Comparison of ENCODE assay signal across 22 mouse cellular contexts in the genomic region with DNA sequence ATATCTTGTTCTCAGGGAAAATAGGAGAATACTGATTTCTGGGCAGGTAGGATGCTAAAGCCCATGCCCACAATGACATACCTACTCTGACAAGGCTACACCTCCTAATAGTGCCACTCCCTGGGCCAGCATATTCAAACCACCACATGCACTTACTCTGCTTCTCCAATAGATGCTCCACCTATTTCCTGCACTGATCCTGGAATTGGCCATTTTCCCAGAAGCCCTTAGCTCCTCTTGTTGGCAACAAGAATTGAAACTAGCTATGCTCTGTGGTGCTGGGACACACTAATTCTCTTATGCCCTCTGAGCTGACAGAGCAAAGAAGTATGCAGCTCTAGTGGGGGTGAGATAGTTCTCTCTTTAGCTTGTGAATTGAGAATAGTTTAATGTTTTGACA. TPM values are rescaled to one million over a fixed set of nuclear protein-coding genes. Genes with fewer than 3 reads are reported as not detected.
DNase-seq lines count a peak whose midpoint lies in the region; ATAC-seq and TF ChIP-seq lines count a peak whose summit lies in the region.
"Had no signal": no experiment of that assay in that cellular context is flagged by ENCODE, and none has a peak within 500 bp of the region (broad histone marks: within the 10 kb centered on the region; RNA-seq: fewer than 3 reads in every experiment).

No protein-coding gene starts in this region.

- no peak overlapping the region for H3K9ac ChIP-seq in lung, embryonic 14.5 days
- H3K9ac ChIP-seq in midbrain, embryonic 11.5 days (ENCODE audit: low read length) = no peak overlapping the region
- H3K9ac ChIP-seq: forebrain, postnatal 0 days; heart, embryonic 12.5 days; hindbrain, embryonic 12.5 days; kidney, embryonic 15.5 days; liver, embryonic 15.5 days had no signal

- no peaks in the 10 kb centered on the region for H3K27me3 ChIP-seq in lung, embryonic 14.5 days (ENCODE audit: insufficient read depth, low read length)
- H3K27me3 ChIP-seq in midbrain, embryonic 11.5 days (ENCODE audit: control insufficient read depth, insufficient read depth, low read length) = no peaks in the 10 kb centered on the region
- H3K27me3 ChIP-seq: heart, embryonic 12.5 days; hindbrain, embryonic 12.5 days; kidney, embryonic 15.5 days; liver, embryonic 15.5 days had no signal

- no peak overlapping the region for H3K4me3 ChIP-seq in lung, embryonic 14.5 days (ENCODE audit: low read depth, low read length)
- H3K4me3 ChIP-seq in midbrain, embryonic 11.5 days (ENCODE audit: low read depth, low read length) = no peak overlapping the region
- H3K4me3 ChIP-seq: embryonic facial prominence, embryonic 10.5 days; heart, embryonic 12.5 days; hindbrain, embryonic 12.5 days; kidney, embryonic 15.5 days; limb, embryonic 10.5 days; liver, embryonic 15.5 days had no signal

- no peaks in the 10 kb centered on the region for H3K9me3 ChIP-seq in lung, embryonic 14.5 days (ENCODE audit: low read depth, low read length)
- H3K9me3 ChIP-seq in midbrain, embryonic 11.5 days (ENCODE audit: control insufficient read depth, low read length) = no peaks in the 10 kb centered on the region
- H3K9me3 ChIP-seq: embryonic facial prominence, embryonic 10.5 days; heart, embryonic 12.5 days; hindbrain, embryonic 12.5 days; kidney, embryonic 15.5 days; limb, embryonic 10.5 days; liver, embryonic 15.5 days had no signal

- intact Hi-C loops in left cerebral cortex, postnatal 14 days (cut with DNase I) = loop anchor here (5.0 kb wide), 1 partner anchor 160 kb away; a partner anchor contains a TSS

- no peak for TF ChIP-seq CTCF in lung, embryonic 14.5 days (IDR thresholded peaks at IDR 0.05; ENCODE audit: low read depth)

- H3K4me1 ChIP-seq in lung, embryonic 14.5 days (ENCODE audit: insufficient read depth) = no peaks in the 10 kb centered on the region
- no peaks in the 10 kb centered on the region for H3K4me1 ChIP-seq in midbrain, embryonic 11.5 days (ENCODE audit: control insufficient read depth, insufficient read depth, low read length)
- H3K4me1 ChIP-seq: embryonic facial prominence, embryonic 10.5 days; heart, embryonic 12.5 days; hindbrain, embryonic 12.5 days; kidney, embryonic 15.5 days; limb, embryonic 10.5 days; liver, embryonic 15.5 days had no signal

- H3K4me2 ChIP-seq in lung, embryonic 14.5 days = no peak overlapping the region
- no peak overlapping the region for H3K4me2 ChIP-seq in midbrain, embryonic 11.5 days
- H3K4me2 ChIP-seq: heart, embryonic 12.5 days; hindbrain, embryonic 12.5 days; kidney, embryonic 15.5 days; liver, embryonic 15.5 days had no signal

- peak; percentile 58 to 64 for DNase-seq in cerebellum, postnatal 10 days
- no peak for DNase-seq in cerebellum, adult 11 months
- DNase-seq in kidney, adult 9 months = peak; percentile 4
- DNase-seq in kidney, adult 18-20 months = no peak
- peak; percentile 32 for DNase-seq in lung, embryonic 14.5 days
- DNase-seq in left cerebral cortex, postnatal 14 days (ENCODE audit: low spot score in 2 of 2) = no peak
- DNase-seq in midbrain, embryonic 11.5 days (ENCODE audit: low spot score, missing footprints) = no peak
- DNase-seq: adrenal gland, postnatal 25 days; cerebellum, adult 18-20 months; forebrain, postnatal 0 days; gastrocnemius, postnatal 25 days; liver; thymus, adult 18-20 months; thymus, postnatal 36 days had no signal

- no peak overlapping the region for H3K27ac ChIP-seq in lung, embryonic 14.5 days (ENCODE audit: low read depth)
- H3K27ac ChIP-seq in midbrain, embryonic 11.5 days (ENCODE audit: low read depth, low read length) = no peak overlapping the region
- H3K27ac ChIP-seq: embryonic facial prominence, embryonic 10.5 days; hindbrain, embryonic 12.5 days; kidney, embryonic 15.5 days; limb, embryonic 10.5 days; liver, embryonic 15.5 days; macrophage had no signal

- H3K36me3 ChIP-seq in lung, embryonic 14.5 days (ENCODE audit: insufficient read depth) = no peaks in the 10 kb centered on the region
- H3K36me3 ChIP-seq in midbrain, embryonic 11.5 days (ENCODE audit: control insufficient read depth, insufficient read depth, low read length) = no peaks in the 10 kb centered on the region
- H3K36me3 ChIP-seq: embryonic facial prominence, embryonic 10.5 days; heart, embryonic 12.5 days; hindbrain, embryonic 12.5 days; kidney, embryonic 15.5 days; limb, embryonic 10.5 days; liver, embryonic 15.5 days had no signal

- ATAC-seq in lung, embryonic 14.5 days (ENCODE audit: insufficient read depth) = no peak
- ATAC-seq in midbrain, embryonic 11.5 days (ENCODE audit: low FRiP score) = no peak
- ATAC-seq: forebrain, postnatal 0 days; inflammation-experienced regulatory T-cells, adult 6 months had no signal

RNA-seq across cellular contexts. Expression of a gene that starts 44.8 kb away (rescaled TPM):
- polyA plus RNA-seq in lung, embryonic 14.5 days (2014; fragmentation: Nextera tagmentation; extraction: Ambion mirVana) = 5.7 and 6.0 TPM in 2 replicates
- 10 to 100 TPM; 10.7 to 10.8 TPM for total RNA-seq in left cerebral cortex, postnatal 14 days (2021)
- polyA plus RNA-seq in midbrain, embryonic 11.5 days (2014; fragmentation: Nextera tagmentation; extraction: Ambion mirVana) = 10.3 and 11.2 TPM in 2 replicates

RNA-seq across cellular contexts. Expression of a gene that starts 44.8 kb away (rescaled TPM):
- 20.5 and 20.6 TPM in 2 replicates for polyA plus RNA-seq in lung, embryonic 14.5 days (2014; fragmentation: Nextera tagmentation; extraction: Ambion mirVana)
- 10 to 100 TPM; 34.7 TPM for total RNA-seq in left cerebral cortex, postnatal 14 days (2021)
- polyA plus RNA-seq in midbrain, embryonic 11.5 days (2014; fragmentation: Nextera tagmentation; extraction: Ambion mirVana) = 22.8 and 22.9 TPM in 2 replicates

Comparison
In these comparisons a context has a peak if more than half of its experiments do, and no peak if none do; other contexts are left out.
1. DNase-seq: peak in cerebellum, postnatal 10 days (2 of 2), kidney, adult 9 months (single experiment) and lung, embryonic 14.5 days (single experiment); none in cerebellum, adult 11 months (single experiment), kidney, adult 18-20 months (single experiment), left cerebral cortex, postnatal 14 days (0 of 2) and midbrain, embryonic 11.5 days (single experiment).